Mouse (Mus musculus) central nervous system, embryonic 18 days (tissue): Measurements from ENCODE around the gene Gjd3. TPM values are rescaled to one million over a fixed set of nuclear protein-coding genes. Genes with fewer than 3 reads are reported as not detected.

Source experiments
- polyA plus RNA-seq: library from polyadenylated mRNA; depleted of rRNA; stranded (reverse); fragments of >200 nt; gene quantifications from 2 replicates; pipeline ENCODE4 v1.2.3, GENCODE M21; 2012; rRNA removed

Gjd3 gene
- 3.7 TPM in 2 replicates for polyA plus RNA-seq

GRCm38 (mm10) chr11:98982773-98983133, at the start of gene Gjd3:
TSS of gene Gjd3 (minus strand) at chr11:98983016.

GRCm38 (mm10) chr11:99023500-99024467, 41.0 kb upstream of the Gjd3 start, which contains the start of gene Top2a:
TSS of gene Top2a (minus strand) at chr11:99024189.

Other genes starting within 250 kb of the Gjd3 start
- 1,068 and 1,110 TPM in 2 replicates for gene Thra, start 242.4 kb downstream of the Gjd3 start, polyA plus RNA-seq
- 4.5 and 5.2 TPM in 2 replicates for gene Nr1d1, start 207.7 kb downstream of the Gjd3 start, polyA plus RNA-seq
- gene Msl1, start 187.5 kb downstream of the Gjd3 start, polyA plus RNA-seq = 94.0 and 95.7 TPM in 2 replicates
- 51.0 and 55.2 TPM in 2 replicates for gene Casc3, start 178.1 kb downstream of the Gjd3 start, polyA plus RNA-seq
- 50.2 and 56.1 TPM in 2 replicates for gene Rapgefl1, start 146.2 kb downstream of the Gjd3 start, polyA plus RNA-seq
- 9.4 and 10.4 TPM in 2 replicates for gene Wipf2, start 119.4 kb downstream of the Gjd3 start, polyA plus RNA-seq
- gene Cdc6, start 75.2 kb downstream of the Gjd3 start, polyA plus RNA-seq = 1.8 and 2.7 TPM in 2 replicates
- 7.2 and 8.4 TPM in 2 replicates for gene Rara, start 55.2 kb downstream of the Gjd3 start, polyA plus RNA-seq
- 25.3 and 26.9 TPM in 2 replicates for gene Top2a, start 41.2 kb upstream of the Gjd3 start, polyA plus RNA-seq
- 93.6 and 104 TPM in 2 replicates for gene Igfbp4, start 58.2 kb upstream of the Gjd3 start, polyA plus RNA-seq
- 0.08 and 0.09 TPM in 2 replicates for gene Tns4, start 106.3 kb upstream of the Gjd3 start, polyA plus RNA-seq
- not detected in 2 replicates for gene Ccr7, start 172.1 kb upstream of the Gjd3 start, polyA plus RNA-seq
- 166 and 184 TPM in 2 replicates for gene Smarce1, start 248.0 kb upstream of the Gjd3 start, polyA plus RNA-seq